Mouse (Mus musculus) intestine, embryonic 15.5 days (tissue): ENCODE results near the gene Fgfr4. TPM values are rescaled to one million over a fixed set of nuclear protein-coding genes. Genes with fewer than 3 reads are reported as not detected.

Source experiments
- ATAC-seq: fragments of 200-750 bp; cut with Nextera tagmentation; 2 replicates; pipeline ENCODE4 v1.8.0; 2017; ENCODE audit warnings: moderate TSS enrichment, moderate library complexity
- H3K27ac ChIP-seq: fragments of 300-500 bp; sonication (generic); 2 replicates; pipeline ENCODE4 v1.5.1; 2015; ENCODE audit warnings: mild to moderate bottlenecking, inconsistent platforms
- H3K27me3 ChIP-seq: fragments of 300-500 bp; sonication (generic); replicated peaks from 2 replicates; pipeline ENCODE4 v1.6.1; 2015; ENCODE audit warnings: inconsistent platforms
- H3K36me3 ChIP-seq: fragments of 300-500 bp; sonication (generic); 2 replicates; pipeline ENCODE4 v1.6.1; 2015; ENCODE audit warnings: inconsistent platforms
- H3K4me1 ChIP-seq: fragments of 300-500 bp; sonication (generic); replicated peaks from 2 replicates; pipeline ENCODE4 v1.6.1; 2015; ENCODE audit warnings: inconsistent platforms
- H3K4me2 ChIP-seq: fragments of 300-500 bp; sonication (generic); replicated peaks from 2 replicates; pipeline ENCODE4 v1.6.1; 2015; ENCODE audit warnings: mild to moderate bottlenecking, inconsistent platforms
- H3K4me3 ChIP-seq: fragments of 300-500 bp; sonication (generic); replicated peaks from 2 replicates; pipeline ENCODE4 v1.5.1; 2015; ENCODE audit warnings: inconsistent platforms
- H3K9ac ChIP-seq: fragments of 300-500 bp; sonication (generic); 2 replicates; pipeline ENCODE4 v1.6.1; 2015; ENCODE audit warnings: inconsistent platforms
- H3K9me3 ChIP-seq: fragments of 300-500 bp; sonication (generic); 2 replicates; pipeline ENCODE4 v1.6.1; 2016; ENCODE audit warnings: inconsistent platforms
- WGBS: fragments of 180-500 bp; shearing (Covaris S2); methylation state at CpG from one replicate; pipeline ENCODE4 v1.1.7; 2015; 5-methylcytosine and 5-hydroxymethylcytosine counted together
- polyA plus RNA-seq: library from polyadenylated mRNA; unstranded; fragments of >200 nt; fragmentation: Nextera tagmentation; extraction: Ambion mirVana; gene quantifications from 2 replicates; pipeline ENCODE4 v1.2.1, GENCODE M21; 2015

The Fgfr4 gene
- 14.2 and 14.5 TPM in 2 replicates for polyA plus RNA-seq

DNA sequence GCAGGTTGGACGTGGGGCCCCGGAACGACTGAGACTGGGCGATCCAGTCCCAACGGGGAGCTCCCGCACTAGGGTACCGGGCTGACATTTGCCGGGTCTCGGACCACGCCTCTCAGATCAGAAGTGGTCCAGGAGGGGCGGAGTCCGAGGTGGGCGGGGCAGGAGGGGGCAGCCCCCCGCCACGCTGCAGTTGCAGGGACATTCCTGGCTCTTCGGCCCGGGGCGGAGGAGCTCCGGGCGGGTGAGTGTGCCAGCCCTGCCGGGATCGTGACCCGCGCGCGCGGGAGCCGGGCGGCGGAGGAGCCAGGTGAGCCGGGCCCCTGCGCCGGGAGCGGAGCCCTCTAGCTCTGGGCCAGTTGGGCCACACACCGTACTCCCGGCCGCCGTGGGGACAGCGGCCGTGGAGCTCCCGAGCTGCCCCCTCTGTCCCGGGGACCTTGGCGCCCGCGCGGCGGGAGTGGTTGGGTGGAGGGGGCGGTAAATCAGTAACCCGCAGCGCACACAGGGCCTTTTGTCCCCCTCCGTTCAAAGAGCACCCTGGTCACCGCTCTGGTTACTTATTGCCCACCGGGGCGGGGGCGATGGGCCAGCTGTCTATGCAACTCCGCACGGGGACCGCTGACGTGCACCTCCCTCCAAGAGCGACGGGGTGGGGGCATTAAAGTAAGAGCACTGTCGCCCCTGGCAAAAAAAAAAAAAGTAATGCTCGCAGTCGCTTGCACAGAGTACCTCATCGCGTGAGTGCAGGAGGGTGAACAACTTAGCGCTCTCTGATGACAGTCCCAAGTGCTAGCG, at the start of gene Fgfr4:
Gene Fgfr4, plus strand, starts transcription at position 20 of the 795 bp plus-strand sequence.
- Histone ChIP-seq H3K9me3 (no peaks in the 10 kb centered on the region), H3K9ac (peak within 1 kb of the TSS; percentile 61), H3K4me3 (peak within 1 kb of the TSS; percentile 51), H3K4me1 (0 out of 2 replicates have a peak, but pooled peaks cover 4% of the 10 kb centered on the region), H3K27ac (peak within 1 kb of the TSS; percentile 91), H3K36me3 (no peaks in the 10 kb centered on the region), H3K27me3 (0 out of 2 replicates have a peak, but pooled peaks cover 4% of the 10 kb centered on the region), H3K4me2 (peak within 1 kb of the TSS; percentile 82)
- 2% methylated on average over 65 of the region's 68 CpGs for WGBS
- peak; percentile 92 for ATAC-seq

DNA sequence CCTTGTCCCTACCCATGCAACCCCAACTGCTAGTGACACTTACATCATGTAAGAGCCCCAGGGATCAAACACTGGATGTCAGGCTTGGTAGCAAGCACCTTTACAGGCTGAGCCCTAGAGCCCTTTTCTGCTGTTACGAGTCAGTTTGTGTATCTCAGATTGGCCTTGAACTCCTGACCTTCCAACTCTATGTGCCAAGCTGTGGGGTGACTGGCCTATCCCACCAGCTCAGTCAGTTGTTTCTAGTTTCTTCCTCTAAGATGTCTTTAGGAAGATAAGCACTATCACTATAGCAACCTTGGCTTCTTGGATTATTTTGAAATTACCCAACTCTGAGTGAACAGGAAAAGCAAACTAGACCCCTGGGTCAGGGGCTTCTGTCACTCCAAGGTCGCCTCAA, 49.1 kb upstream of the Fgfr4 start:
- Histone ChIP-seq H3K9me3 (no peaks in the 10 kb centered on the region), H3K9ac (no peak overlapping the region), H3K4me3 (no peak overlapping the region), H3K27ac (no peak overlapping the region), H3K4me1 (peaks cover 12% of the 10 kb centered on the region), H3K4me2 (no peak overlapping the region), H3K27me3 (no peaks in the 10 kb centered on the region), H3K36me3 (peaks cover 9% of the 10 kb centered on the region; the same call in 1 of the 2 replicates)
- WGBS, result 53% methylated on average over 2 of the region's 2 CpGs
- ATAC-seq, result no peak

DNA sequence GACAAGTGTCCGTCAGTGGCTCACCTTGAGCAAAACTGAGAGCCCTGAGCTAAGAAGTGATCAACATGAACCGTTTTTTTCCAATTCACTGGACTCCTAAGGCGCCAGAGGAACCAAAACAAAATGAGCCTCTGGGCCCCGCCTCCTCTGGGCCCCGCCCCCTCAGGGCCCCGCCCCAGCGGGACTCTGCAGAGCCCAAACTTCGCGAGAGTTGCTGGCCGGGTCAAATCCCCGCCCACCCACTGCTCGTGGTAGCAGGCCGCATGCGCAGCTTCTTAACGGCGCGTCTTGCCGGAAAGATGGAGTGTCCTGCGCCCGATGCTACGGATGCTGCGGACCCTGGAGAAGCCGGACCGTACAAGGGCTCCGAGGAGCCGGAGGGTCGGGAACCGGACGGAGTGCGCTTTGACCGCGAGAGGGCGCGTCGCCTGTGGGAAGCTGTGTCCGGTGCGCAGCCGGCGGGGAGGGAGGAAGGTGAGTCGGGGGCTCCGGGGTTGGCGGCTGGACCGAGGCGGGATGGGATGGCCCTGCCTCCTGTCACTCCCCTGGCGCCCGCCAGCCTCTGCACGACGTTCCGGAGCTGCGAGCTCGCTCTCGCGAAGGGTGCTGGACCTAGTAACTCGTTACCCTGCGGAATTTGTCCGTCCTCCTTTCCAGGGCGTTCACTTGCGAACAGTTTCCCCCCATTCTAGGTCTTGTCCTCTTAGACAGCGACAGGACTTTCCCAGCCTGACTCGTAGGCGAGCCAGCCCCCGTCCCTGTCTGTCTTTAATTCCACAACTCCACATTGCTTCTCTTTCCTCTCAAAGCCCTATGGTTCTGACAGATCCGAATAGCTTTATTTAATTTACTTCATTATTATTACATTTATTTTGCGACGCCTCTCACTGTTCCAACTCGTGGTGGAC, 47.1 kb upstream of the Fgfr4 start, which contains the start of gene Zfp346:
Gene Zfp346, plus strand, starts transcription at position 267 of the 908 bp plus-strand sequence.
- Histone ChIP-seq H3K9me3 (no peaks in the 10 kb centered on the region), H3K4me3 (peak within 1 kb of the TSS; percentile 83), H3K27ac (peak within 1 kb of the TSS; percentile 86), H3K9ac (peak within 1 kb of the TSS; percentile 75), H3K36me3 (peaks cover 9% of the 10 kb centered on the region; the same call in 1 of the 2 replicates), H3K4me1 (peaks cover 6% of the 10 kb centered on the region), H3K4me2 (peak within 1 kb of the TSS; percentile 85), H3K27me3 (no peaks in the 10 kb centered on the region)
- under 1% methylated on average over 66 of the region's 66 CpGs for WGBS
- ATAC-seq, result peak; percentile 97

DNA sequence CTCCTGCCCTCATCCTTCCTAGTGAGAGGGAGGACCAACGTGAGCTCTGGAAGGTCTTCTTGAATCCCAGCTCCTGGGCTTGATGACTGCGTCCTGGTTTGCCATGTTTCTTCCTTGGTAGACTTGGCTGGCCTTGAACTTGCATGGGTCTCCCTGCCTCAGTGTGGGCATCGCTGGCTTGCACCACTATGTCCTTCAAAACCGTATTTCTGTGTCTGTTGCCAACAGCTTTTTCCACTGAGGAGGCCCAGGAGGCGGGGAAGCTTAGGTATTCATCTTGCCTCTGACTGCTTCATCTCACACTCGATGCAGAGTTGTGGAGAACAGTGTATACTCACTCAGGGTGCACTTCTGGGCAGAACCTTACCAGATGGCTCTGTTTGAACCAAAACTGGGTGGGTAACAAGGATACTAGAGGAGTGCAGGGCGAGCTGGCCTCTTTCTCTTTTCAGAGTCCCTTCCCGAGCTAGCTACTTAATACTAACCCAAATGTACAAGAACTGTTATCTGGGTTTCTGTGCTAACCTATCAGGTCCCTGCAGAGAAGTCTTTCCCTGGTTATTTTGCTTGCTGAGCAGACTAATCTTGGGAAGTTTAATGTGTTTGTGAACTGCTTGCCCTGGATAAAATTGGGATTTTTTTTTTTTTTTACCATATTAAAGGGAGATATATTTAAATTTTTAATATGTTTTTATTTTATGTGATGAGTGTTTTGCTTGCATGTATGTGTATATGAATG, 46.3 kb upstream of the Fgfr4 start:
- Histone ChIP-seq H3K9me3 (no peaks in the 10 kb centered on the region), H3K36me3 (peaks cover 9% of the 10 kb centered on the region; the same call in 1 of the 2 replicates), H3K4me3 (peak overlapping the region; percentile 83), H3K27me3 (no peaks in the 10 kb centered on the region), H3K9ac (peak overlapping the region; percentile 75), H3K27ac (peak overlapping the region; percentile 86; the same call in 1 of the 2 replicates), H3K4me2 (peak overlapping the region; percentile 85), H3K4me1 (peaks cover 6% of the 10 kb centered on the region)
- WGBS, result 18% methylated on average over 8 of the region's 8 CpGs
- ATAC-seq, result no peak

DNA sequence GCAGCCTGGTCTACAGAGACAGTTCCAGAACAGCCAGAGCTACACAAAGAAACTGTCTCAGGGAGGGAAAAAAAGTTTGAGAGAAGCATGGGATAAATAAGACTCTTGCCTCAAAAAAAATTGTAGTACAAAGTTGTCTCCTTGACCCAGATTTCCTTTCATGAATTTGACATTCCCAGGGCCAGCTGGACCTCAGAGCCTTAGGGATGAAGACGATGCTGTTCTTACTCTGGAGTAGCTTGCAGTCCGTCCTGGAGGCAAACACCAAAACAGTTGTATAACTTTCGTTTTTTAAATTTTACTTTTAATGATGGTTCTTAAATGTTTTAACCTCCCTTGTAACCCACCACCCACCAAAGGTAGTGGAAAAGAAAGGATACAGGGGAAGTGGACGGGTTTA, 45.3 kb upstream of the Fgfr4 start:
- H3K36me3 ChIP-seq, result peaks cover 9% of the 10 kb centered on the region; the same call in 1 of the 2 replicates
- no peaks in the 10 kb centered on the region for H3K27me3 ChIP-seq
- ATAC-seq, result no peak
- peaks cover 6% of the 10 kb centered on the region for H3K4me1 ChIP-seq
- H3K9ac ChIP-seq, result no peak overlapping the region
- no peak overlapping the region for H3K4me2 ChIP-seq
- H3K4me3 ChIP-seq, result no peak overlapping the region
- H3K9me3 ChIP-seq, result no peaks in the 10 kb centered on the region
- no peak overlapping the region for H3K27ac ChIP-seq
- 90% methylated on average over 4 of the region's 4 CpGs for WGBS

DNA sequence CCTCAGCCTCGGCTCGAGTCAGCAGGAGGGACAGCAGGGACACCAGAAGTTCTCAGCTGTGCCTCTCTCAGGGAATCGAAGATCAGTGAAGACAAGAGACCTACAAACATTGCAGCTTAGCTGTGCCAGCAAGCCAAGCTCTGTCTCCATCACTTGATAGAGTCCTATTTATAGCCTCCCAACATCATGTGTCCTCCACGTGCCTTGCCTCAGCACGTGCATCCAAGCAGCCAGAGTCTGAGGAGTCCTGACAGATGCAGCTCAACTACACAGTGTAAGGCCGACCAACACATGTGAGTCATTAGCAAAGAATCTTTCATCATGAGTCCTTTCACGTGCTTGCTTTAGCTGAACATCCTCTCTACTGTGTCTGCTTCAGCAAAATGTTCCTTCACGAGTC, 44.7 kb upstream of the Fgfr4 start:
- Histone ChIP-seq H3K9ac (no peak overlapping the region), H3K4me1 (peaks cover 6% of the 10 kb centered on the region), H3K27ac (no peak overlapping the region), H3K36me3 (peaks cover 9% of the 10 kb centered on the region; the same call in 1 of the 2 replicates), H3K4me3 (no peak overlapping the region), H3K4me2 (no peak overlapping the region), H3K9me3 (no peaks in the 10 kb centered on the region), H3K27me3 (no peaks in the 10 kb centered on the region)
- ATAC-seq, result no peak
- 87% methylated on average over 8 of the region's 8 CpGs for WGBS

DNA sequence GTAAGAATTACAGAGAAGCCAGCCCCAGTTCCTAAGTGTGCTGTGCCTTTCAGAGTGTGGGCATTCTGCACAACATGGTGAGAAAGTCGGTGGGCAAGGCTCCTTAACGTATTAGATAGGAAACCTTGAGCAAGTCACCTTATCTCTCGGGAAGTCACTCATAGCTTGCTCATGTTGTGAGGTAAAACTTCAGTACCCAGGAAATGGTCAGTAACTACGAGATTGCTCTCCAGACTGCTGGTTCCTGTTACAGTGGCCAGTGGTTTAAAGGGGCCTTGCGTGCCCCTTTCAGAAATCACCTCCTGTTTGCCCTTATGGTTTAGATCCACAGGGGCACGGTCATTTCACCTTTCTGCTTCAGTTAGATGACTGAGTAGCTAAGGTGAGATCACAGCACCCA, 38.1 kb upstream of the Fgfr4 start:
- no peaks in the 10 kb centered on the region for H3K27me3 ChIP-seq
- 76% methylated on average over 6 of the region's 6 CpGs for WGBS
- H3K4me2 ChIP-seq, result no peak overlapping the region
- H3K27ac ChIP-seq, result no peak overlapping the region
- H3K36me3 ChIP-seq, result peaks cover 18% of the 10 kb centered on the region
- no peak overlapping the region for H3K9ac ChIP-seq
- H3K4me1 ChIP-seq, result no peaks in the 10 kb centered on the region
- ATAC-seq, result no peak
- H3K9me3 ChIP-seq, result no peaks in the 10 kb centered on the region
- no peak overlapping the region for H3K4me3 ChIP-seq

DNA sequence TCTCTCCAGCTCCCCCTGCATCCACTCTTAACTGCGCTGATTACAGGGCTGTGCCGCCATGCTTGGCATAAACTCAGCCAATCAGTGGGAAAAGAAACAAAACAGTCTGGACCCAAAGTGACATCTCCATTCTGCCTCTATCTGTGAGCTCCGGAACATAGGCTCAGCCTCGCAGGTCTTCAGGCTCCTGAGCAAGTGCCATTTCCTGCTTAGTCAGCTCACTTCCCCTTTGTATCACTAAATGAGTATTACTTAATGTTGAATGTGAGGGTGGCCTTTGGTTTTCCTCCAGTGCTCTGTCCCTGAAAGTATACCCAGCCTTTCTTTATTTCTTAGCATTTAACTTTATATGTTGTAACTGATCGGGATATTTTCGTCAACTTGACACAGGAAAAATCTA, 27.5 kb upstream of the Fgfr4 start:
- H3K4me3 ChIP-seq, result no peak overlapping the region
- ATAC-seq, result no peak
- 90% methylated on average over 6 of the region's 6 CpGs for WGBS
- peaks cover 4% of the 10 kb centered on the region; the same call in 1 of the 2 replicates for H3K36me3 ChIP-seq
- no peaks in the 10 kb centered on the region for H3K9me3 ChIP-seq
- no peak overlapping the region for H3K27ac ChIP-seq
- H3K9ac ChIP-seq, result no peak overlapping the region
- H3K27me3 ChIP-seq, result no peaks in the 10 kb centered on the region
- H3K4me2 ChIP-seq, result no peak overlapping the region
- H3K4me1 ChIP-seq, result no peaks in the 10 kb centered on the region

DNA sequence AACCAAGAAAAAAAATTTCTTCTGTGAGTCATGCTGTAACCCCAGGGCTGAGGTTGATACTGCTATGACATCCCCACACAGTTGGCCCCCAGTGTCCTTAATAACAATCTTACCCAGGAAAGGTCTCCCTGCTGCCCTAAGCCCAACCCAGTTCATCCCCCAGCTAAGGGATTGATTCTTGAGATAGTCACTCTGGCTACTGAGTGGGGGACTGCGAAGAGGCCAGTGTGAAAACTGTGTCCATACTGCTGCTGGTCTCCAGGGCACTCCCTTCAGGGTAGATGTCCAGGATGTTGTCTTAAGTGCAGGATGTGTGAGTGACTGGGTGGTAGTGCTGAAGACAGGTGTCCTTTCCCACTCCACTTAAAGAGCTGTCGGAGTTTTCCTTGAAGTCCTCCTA, 19.0 kb upstream of the Fgfr4 start, which contains the start of gene Gm17617:
Gene Gm17617, minus strand, starts transcription at position 101 of the 400 bp plus-strand sequence.
- Histone ChIP-seq H3K4me3 (no peak within 1 kb of the TSS), H3K4me1 (no peaks in the 10 kb centered on the region; the same call in 1 of the 2 replicates), H3K27ac (no peak within 1 kb of the TSS), H3K9ac (no peak within 1 kb of the TSS), H3K27me3 (no peaks in the 10 kb centered on the region), H3K9me3 (no peaks in the 10 kb centered on the region), H3K36me3 (peaks cover 17% of the 10 kb centered on the region), H3K4me2 (no peak within 1 kb of the TSS)
- 97% methylated on average over 2 of the region's 2 CpGs for WGBS
- no peak for ATAC-seq

DNA sequence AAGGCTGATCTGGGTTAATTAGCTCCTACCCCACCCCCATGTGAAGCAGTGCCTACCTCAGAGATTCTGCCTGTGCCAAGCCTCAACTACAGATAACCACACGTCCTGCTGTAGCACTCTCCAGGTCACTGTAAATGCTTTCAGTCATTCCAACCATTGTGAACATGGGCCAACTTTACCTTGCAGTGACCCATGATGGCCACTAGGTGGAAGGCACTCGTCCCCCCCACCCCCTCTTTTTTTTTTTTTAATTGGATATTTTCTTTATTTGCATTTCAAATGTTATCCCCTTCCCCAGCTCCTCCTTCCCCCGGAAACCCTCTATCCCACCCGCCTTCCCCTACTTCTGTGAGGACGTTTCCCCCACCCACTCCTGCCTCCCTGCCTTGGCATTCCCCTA, 17.1 kb upstream of the Fgfr4 start:
- Histone ChIP-seq H3K4me1 (no peaks in the 10 kb centered on the region; the same call in 1 of the 2 replicates), H3K27me3 (no peaks in the 10 kb centered on the region), H3K27ac (no peak overlapping the region), H3K4me3 (no peak overlapping the region), H3K4me2 (peak overlapping the region; percentile 31; the same call in 1 of the 2 replicates), H3K9ac (no peak overlapping the region), H3K9me3 (no peaks in the 10 kb centered on the region), H3K36me3 (peaks cover 14% of the 10 kb centered on the region)
- no peak for ATAC-seq
- 4% methylated on average over 5 of the region's 5 CpGs for WGBS

DNA sequence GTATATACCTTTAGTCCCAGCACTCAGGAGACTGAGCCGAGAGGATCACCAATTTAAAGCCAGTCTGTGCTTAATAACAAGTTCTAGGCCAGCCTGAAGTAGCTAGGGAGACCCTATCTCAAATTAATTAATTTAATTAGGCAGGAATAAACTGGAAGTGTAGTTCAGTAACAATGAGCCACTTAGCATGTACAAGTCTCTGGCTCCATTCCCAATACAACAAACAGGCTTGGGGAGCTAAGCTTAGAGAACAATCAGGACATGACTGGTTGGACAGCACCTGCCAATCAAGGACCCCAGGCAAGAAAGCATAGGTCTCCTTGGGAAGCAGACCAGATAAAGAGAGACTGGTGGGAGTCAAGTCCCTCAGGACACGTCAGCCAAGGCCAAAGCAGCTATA, 12.2 kb upstream of the Fgfr4 start:
- no peak overlapping the region for H3K27ac ChIP-seq
- H3K9ac ChIP-seq, result no peak overlapping the region
- H3K4me2 ChIP-seq, result no peak overlapping the region
- no peaks in the 10 kb centered on the region for H3K27me3 ChIP-seq
- WGBS, result 81% methylated on average over 2 of the region's 2 CpGs
- H3K36me3 ChIP-seq, result no peaks in the 10 kb centered on the region
- H3K4me3 ChIP-seq, result no peak overlapping the region
- no peaks in the 10 kb centered on the region for H3K9me3 ChIP-seq
- no peak for ATAC-seq
- H3K4me1 ChIP-seq, result no peaks in the 10 kb centered on the region; the same call in 1 of the 2 replicates
